ENCODE assay signal across 11 mouse cellular contexts in the genomic region with DNA sequence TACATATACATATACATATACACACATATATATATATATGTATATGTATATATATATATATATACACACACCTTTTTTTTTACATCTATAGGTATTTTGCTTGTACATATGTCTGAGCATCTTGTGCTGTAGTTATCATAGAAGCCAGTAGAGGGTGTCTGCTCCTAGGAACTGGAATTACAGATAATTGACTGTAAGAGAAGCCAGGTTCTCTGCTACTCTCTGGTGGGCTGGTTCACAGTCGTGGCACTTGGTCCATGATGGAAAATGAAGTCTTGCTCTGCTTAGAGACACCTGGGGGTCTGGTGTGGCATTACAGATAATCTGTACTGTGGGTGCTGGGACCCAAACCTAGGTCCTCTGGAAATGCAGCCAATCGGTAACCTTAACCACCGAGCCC.
A peak's percentile ranks its signal among the peaks of the same experiment; 100 is the strongest.
DNase-seq lines count a peak whose midpoint lies in the region; ATAC-seq and TF ChIP-seq lines count a peak whose summit lies in the region.
"Had no signal": no experiment of that assay in that cellular context is flagged by ENCODE, and none has a peak within 500 bp of the region (broad histone marks: within the 10 kb centered on the region; RNA-seq: fewer than 3 reads in every experiment).

No protein-coding gene starts in this region.

- peak; percentile 74 for TF ChIP-seq CTCF in intestine, postnatal 0 days (IDR thresholded peaks at IDR 0.05; ENCODE audit: low read depth)
- no peak for TF ChIP-seq CTCF in thymus, adult 2 months (IDR thresholded peaks at IDR 0.05; ENCODE audit: borderline replicate concordance, control insufficient read depth, extremely low read depth, insufficient read depth, low read length, poor library complexity)

- H3K4me3 ChIP-seq in intestine, postnatal 0 days (ENCODE audit: low read depth, low read length) = no peak overlapping the region
- H3K4me3 ChIP-seq in intestine, embryonic 15.5 days (replicated peaks) = no peak overlapping the region
- no peak overlapping the region for H3K4me3 ChIP-seq in thymus, adult 2 months (ENCODE audit: control insufficient read depth, insufficient read depth, low read length)
- H3K4me3 ChIP-seq: heart, embryonic 15.5 days; midbrain, embryonic 13.5 days had no signal

- no peak for ATAC-seq in intestine, postnatal 0 days
- no peak for ATAC-seq in intestine, embryonic 15.5 days
- ATAC-seq: midbrain, embryonic 13.5 days had no signal

- H3K4me1 ChIP-seq in intestine, postnatal 0 days (replicated peaks; ENCODE audit: control insufficient read depth, insufficient read depth, low read length) = no peaks in the 10 kb centered on the region
- H3K4me1 ChIP-seq in intestine, embryonic 15.5 days (replicated peaks) = no peaks in the 10 kb centered on the region
- no peaks in the 10 kb centered on the region for H3K4me1 ChIP-seq in thymus, adult 2 months (replicated peaks; ENCODE audit: control insufficient read depth, insufficient read depth, low read length)
- H3K4me1 ChIP-seq: midbrain, embryonic 13.5 days had no signal

- no peaks in the 10 kb centered on the region for H3K27me3 ChIP-seq in intestine, postnatal 0 days (replicated peaks; ENCODE audit: control insufficient read depth, insufficient read depth, low read length)
- no peaks in the 10 kb centered on the region for H3K27me3 ChIP-seq in intestine, embryonic 15.5 days (replicated peaks)
- H3K27me3 ChIP-seq in thymus, adult 2 months (ENCODE audit: control insufficient read depth, insufficient read depth, low read length) = no peaks in the 10 kb centered on the region
- H3K27me3 ChIP-seq: heart, embryonic 15.5 days; midbrain, embryonic 13.5 days had no signal

- no peak overlapping the region for H3K27ac ChIP-seq in intestine, postnatal 0 days (ENCODE audit: low read depth, low read length)
- H3K27ac ChIP-seq in intestine, embryonic 15.5 days = no peak overlapping the region
- H3K27ac ChIP-seq in thymus, adult 2 months (ENCODE audit: control insufficient read depth, insufficient read depth, low read length) = no peak overlapping the region
- H3K27ac ChIP-seq: midbrain, embryonic 13.5 days had no signal

- whole genome bisulfite sequencing in intestine, postnatal 0 days = 67% methylated on average over 3 of the region's 3 CpGs
- 70% methylated on average over 3 of the region's 3 CpGs for WGBS in intestine, embryonic 15.5 days
- 64% methylated on average over 3 of the region's 3 CpGs for whole genome bisulfite sequencing in thymus, adult 2 months

- no peak overlapping the region for H3K4me2 ChIP-seq in intestine, postnatal 0 days (replicated peaks; ENCODE audit: low read depth)
- H3K4me2 ChIP-seq in intestine, embryonic 15.5 days (replicated peaks) = no peak overlapping the region
- H3K4me2 ChIP-seq: heart, embryonic 15.5 days; midbrain, embryonic 13.5 days had no signal

- DNase-seq in thymus, adult 2 months = peak; percentile 16
- DNase-seq in thymus, postnatal 25 days = no peak
- DNase-seq in c-Kit-positive CD71-positive TER-119-positive erythroid progenitor cells, embryonic 14.5 days (ENCODE audit: low spot score) = peak; percentile 38
- DNase-seq in urinary bladder, postnatal 14 days (ENCODE audit: low spot score) = no peak
- DNase-seq in cerebellum, postnatal 36 days = no peak
- DNase-seq in adrenal gland, postnatal 14 days = no peak
- DNase-seq: adrenal gland, adult 8-10 months had no signal

- TF ChIP-seq POLR2A in thymus, adult 2 months (IDR thresholded peaks at IDR 0.05; ENCODE audit: control insufficient read depth, extremely low read depth, insufficient read depth, low read length, poor library complexity) = no peak

- H3K9ac ChIP-seq in intestine, postnatal 0 days (ENCODE audit: low read depth, low read length) = no peak overlapping the region
- H3K9ac ChIP-seq in intestine, embryonic 15.5 days = no peak overlapping the region
- H3K9ac ChIP-seq: heart, embryonic 15.5 days; midbrain, embryonic 13.5 days had no signal

- H3K9me3 ChIP-seq in intestine, postnatal 0 days (ENCODE audit: control insufficient read depth) = no peaks in the 10 kb centered on the region
- no peaks in the 10 kb centered on the region for H3K9me3 ChIP-seq in intestine, embryonic 15.5 days
- H3K9me3 ChIP-seq: heart, embryonic 15.5 days; midbrain, embryonic 13.5 days had no signal

- H3K36me3 ChIP-seq in intestine, postnatal 0 days (ENCODE audit: control insufficient read depth, insufficient read depth) = no peaks in the 10 kb centered on the region
- H3K36me3 ChIP-seq in intestine, embryonic 15.5 days = no peaks in the 10 kb centered on the region
- no peaks in the 10 kb centered on the region for H3K36me3 ChIP-seq in thymus, adult 2 months (ENCODE audit: control insufficient read depth, insufficient read depth, low read length)
- H3K36me3 ChIP-seq: heart, embryonic 15.5 days; midbrain, embryonic 13.5 days had no signal

Comparison
In these comparisons a context has a peak if more than half of its experiments do, and no peak if none do; other contexts are left out.
1. DNase-seq: peak in thymus, adult 2 months (single experiment) and c-Kit-positive CD71-positive TER-119-positive erythroid progenitor cells, embryonic 14.5 days (single experiment); none in thymus, postnatal 25 days (single experiment), urinary bladder, postnatal 14 days (single experiment), cerebellum, postnatal 36 days (0 of 2) and adrenal gland, postnatal 14 days (single experiment).